Mouse (Mus musculus) small intestine, adult 2 months (tissue): ENCODE measurements at regions not wholly inside any gene's neighbourhood (a gene's known extent, or its start where the extent isn't known, plus 50 kb on each side); places are given as distances from the start of the nearest gene placed in this dataset.

ENCODE experiments used
- CTCF ChIP-seq: fragments of 200-500 bp; IDR thresholded peaks from 2 replicates; pipeline ENCODE4 v1.5.1; 2012; ENCODE audit warnings: low read depth, mild to moderate bottlenecking, control low read depth, inconsistent platforms, low read length, moderate library complexity, mixed read lengths; ENCODE audit not compliant: insufficient replicate concordance, insufficient read length; ENCODE audit errors: extremely low read depth
- POLR2A ChIP-seq: fragments of 200-500 bp; IDR thresholded peaks from 2 replicates; pipeline ENCODE4 v1.6.1; 2012; ENCODE audit warnings: low read depth, mild to moderate bottlenecking, control low read depth, inconsistent platforms, low read length, moderate library complexity

DNA sequence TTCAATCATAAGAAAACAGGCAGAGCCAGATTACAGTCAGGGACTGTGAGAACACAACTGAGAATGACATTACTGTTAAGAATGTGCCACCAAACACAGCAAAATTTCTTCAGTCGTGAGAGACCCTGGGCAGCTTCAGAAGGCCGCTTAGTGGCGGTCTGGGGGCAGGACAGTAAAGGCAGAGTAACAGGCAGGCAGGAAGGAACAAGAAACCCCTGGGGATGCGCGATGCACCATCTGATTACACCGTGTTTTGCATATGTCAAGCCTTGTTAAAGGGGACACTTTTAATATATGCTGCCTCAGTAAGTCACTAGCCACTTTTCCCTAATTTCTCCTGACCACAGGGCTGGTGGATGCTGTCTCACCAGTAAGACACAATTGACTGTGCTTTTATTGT lies 120.0 kb downstream of the Rassf10 start:
- no peak for TF ChIP-seq POLR2A
- no peak for TF ChIP-seq CTCF
